Mouse (Mus musculus): ENCODE measurements around the gene Raver2.

Gene Raver2

DNA sequence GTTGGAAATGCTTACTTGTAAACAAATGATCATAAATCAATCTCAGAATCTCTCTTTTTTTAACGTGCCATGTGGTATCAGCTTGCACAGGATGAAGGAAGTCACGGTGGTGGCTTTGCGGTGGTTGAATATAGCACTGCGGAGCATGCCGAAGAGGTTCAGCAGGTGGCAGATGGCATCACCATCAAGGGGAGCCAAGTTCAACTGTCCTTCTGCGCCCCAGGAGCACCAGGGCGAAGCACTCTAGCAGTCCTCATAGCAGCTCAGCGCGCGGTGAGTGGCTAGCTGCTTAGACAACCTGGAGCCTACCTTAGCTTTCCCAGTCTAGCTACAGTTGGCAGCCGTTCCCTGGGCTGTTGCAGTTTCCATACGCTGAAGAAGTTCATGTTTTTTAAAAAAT, 38.3 kb downstream of the Raver2 start:
- in situ Hi-C loops (cut with MseI, MboI): no loop called here

DNA sequence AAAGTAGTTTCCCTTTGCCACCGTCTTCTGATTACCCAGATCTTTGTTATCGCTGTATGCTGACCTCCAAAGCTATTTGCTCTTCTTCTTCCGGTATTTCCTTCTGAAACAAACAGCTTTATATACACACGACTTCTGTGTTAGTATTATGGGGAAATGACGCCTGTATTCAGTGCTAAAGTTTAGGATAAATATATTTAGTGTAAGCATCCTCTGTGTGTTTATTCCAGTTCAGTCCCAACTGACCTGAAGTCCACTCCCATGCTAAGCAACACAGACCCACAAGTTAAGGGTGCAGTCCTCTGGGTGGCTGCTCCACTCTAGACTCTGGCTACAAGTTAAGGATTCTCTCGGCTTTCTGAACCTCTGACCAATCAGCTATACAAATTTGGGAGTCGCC, 52.2 kb downstream of the Raver2 start:
- in situ Hi-C loops (cut with MseI, MboI): no loop called here

DNA sequence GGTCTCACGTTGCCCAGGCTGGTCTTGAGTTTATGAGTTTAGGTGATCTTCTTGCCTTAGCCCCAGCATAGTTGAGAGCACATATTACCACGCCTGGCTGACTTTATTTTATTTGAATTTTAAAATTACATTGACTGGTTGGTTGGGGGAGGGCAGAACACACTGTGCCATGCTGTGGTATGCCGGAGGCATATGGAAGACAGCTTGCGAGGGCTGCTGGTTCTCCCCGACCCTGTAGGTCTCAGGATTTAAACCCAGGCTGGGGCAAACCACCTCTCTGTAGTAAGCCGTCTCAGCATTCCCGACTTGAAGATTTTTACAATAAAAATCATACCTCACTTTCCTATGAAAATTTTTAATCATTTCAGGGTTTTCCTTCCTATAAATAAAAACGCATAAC, 66.2 kb downstream of the Raver2 start:
- in situ Hi-C loops (cut with MseI, MboI): loop anchor here (10.0 to 25.0 kb wide), 2 partner anchors 548 to 550 kb away; no protein-coding TSS in a partner anchor

DNA sequence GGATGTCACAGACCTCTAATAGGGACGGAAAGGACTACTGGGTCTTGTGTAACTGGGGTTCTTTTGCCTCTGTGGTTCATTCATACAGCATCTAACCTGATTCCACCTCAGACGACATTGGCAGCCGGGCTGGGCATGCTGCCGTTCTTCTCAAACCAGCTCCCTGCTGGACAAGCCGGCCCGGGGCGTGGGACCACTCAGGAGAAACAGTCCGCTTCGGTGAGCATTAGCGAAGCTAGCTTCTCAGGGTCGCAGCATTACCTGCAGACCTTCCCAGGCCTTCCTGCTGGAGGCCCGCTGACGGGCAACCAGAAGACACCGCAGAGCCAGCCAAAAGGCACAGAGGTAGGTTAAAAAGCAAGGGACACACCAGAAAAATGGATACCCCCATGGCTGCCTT, 67.1 kb downstream of the Raver2 start:
- in situ Hi-C loops (cut with MseI, MboI): loop anchor here (10.0 to 25.0 kb wide), 2 partner anchors 549 to 551 kb away; no protein-coding TSS in a partner anchor

DNA sequence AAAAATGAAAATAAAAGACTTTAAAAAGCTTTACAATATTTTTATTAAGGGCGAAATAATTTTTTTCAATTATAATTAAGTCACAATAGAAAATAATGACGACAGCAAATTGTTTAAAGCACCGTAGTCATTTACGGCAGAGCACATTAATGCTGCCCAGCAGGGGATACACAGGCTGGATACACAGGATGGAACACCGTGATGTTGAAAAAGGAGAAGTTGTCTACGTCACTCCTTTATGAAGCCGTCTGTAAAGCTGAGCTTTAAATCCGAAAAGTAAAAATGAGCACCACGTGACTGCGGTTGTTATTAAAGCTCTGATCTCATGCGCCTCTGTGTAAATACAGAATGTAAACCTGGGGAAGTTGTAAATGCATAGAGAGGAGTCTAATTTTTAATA, 69.2 kb downstream of the Raver2 start:
- in situ Hi-C loops (cut with MseI, MboI): loop anchor here (10.0 to 25.0 kb wide), 2 partner anchors 551 to 553 kb away; no protein-coding TSS in a partner anchor

DNA sequence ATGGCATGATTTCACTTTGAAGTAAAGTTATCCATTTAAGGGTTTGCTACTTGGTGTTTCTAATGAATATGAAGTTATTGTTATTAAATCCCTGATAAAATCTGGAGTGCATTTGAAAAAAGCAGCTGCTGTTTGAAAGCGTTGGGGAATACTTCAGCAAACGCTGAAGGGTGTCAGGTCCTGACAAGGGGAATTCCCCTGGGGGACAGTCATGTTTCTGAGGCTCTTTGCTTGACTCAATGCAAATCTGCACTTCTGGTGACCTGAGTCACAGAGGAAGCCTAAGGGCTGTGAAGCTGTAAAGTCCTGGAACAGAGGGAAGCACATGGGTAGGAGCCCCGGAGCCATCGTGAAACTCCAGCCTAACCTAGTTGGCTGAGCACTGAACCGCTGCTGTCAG, 73.0 kb downstream of the Raver2 start:
- in situ Hi-C loops (cut with MseI, MboI): loop anchor here in 1 of 2 experiments (25.0 kb wide), 1 partner anchor 554 kb away; no protein-coding TSS in a partner anchor

DNA sequence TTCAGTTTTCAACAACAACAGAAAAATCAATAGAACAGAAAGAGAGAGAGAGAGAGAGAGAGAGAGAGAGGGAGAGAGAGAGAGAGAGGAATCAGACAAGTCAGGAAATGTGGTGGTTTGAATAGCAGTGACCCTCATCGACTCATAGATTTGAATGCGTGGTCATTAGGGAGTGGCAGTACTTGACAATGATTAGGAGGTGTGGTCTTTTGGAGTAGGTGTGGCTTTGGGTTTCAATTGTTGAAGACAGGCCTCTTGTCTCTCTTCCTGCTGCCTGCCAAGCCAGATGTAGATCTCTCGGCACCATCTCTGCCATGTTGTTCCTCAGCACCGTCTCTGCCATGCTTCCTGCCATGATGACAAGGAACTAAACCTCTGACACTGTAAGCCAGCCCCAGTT, 75.1 kb downstream of the Raver2 start:
- in situ Hi-C loops (cut with MseI, MboI): loop anchor here in 1 of 2 experiments (25.0 kb wide), 1 partner anchor 557 kb away; no protein-coding TSS in a partner anchor

DNA sequence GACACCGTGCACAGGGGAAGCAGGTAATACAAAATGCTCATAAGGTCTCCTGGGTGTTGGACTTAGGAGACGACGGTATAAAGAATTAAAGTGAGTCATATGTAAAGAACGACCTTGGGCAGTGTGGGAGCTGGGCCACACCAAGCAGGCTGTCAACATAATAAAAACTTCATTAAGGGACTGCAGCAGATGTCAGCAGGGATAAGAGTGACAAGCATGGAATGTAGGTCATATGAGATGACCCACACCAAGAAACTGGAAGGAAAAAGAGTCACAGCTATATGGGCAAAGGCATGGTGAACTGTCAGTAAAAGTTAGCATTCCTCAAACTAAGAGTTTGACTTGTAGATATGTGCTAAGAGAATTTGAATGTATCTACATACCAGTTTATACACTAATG, 75.6 kb downstream of the Raver2 start:
- in situ Hi-C loops (cut with MseI, MboI): loop anchor here in 1 of 2 experiments (25.0 kb wide), 1 partner anchor 557 kb away; no protein-coding TSS in a partner anchor

DNA sequence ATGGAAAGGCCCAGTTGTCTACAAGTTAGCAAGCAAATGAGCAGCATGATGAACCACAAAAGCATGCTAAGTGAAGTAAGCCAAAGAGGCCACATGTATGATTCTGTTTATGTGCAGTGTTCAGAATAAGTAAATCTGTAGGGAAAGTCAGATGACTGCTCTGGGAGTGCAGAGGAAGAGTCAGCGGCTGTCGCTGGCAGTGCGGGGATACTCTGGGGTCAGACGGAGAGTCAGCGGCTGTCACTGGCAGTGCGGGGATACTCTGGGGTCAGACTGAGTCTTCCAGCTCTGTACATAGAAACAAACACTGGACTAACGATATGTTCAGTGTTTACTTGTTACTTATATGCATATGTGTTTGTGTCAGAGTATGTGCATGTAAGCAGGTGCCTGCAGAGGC, 76.0 kb downstream of the Raver2 start:
- in situ Hi-C loops (cut with MseI, MboI): loop anchor here (5.0 to 25.0 kb wide), 3 partner anchors 142 to 557 kb away; no protein-coding TSS in a partner anchor

DNA sequence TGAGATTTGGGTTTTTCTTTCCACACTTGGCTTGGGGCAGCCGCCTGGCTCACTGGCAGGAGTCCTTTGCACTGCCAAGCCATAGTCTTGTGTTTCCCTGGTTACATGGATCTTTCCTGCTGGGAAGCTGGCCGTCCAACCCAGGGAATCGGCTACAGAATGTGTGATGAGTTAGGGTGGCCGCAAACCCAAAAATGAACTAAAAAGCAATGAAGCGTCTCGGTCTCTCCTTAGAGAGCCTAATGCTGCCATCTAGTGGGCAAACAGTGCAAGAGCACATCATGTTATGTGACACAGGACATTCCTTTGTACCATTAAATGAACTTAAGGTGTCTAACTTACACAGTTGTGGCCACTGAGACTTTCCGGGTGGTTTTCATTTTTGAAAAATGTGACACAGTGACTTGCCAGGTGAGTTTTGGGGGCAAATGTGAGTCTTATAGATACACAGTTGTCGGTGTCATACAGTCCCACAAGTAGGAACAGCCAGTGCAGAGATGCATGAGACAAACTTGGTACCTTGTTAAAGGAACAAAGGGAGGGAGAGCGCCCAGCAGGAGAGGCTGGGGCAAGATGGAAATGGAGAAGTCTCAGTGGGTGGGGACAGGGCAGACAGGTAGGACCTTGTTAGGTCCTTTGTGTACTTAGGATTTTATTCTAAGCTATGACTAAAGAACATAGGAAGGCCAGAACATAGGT, 77.4 kb downstream of the Raver2 start:
- in situ Hi-C loops (cut with MseI, MboI): loop anchor here (5.0 to 25.0 kb wide), 3 partner anchors 144 to 559 kb away; no protein-coding TSS in a partner anchor

DNA sequence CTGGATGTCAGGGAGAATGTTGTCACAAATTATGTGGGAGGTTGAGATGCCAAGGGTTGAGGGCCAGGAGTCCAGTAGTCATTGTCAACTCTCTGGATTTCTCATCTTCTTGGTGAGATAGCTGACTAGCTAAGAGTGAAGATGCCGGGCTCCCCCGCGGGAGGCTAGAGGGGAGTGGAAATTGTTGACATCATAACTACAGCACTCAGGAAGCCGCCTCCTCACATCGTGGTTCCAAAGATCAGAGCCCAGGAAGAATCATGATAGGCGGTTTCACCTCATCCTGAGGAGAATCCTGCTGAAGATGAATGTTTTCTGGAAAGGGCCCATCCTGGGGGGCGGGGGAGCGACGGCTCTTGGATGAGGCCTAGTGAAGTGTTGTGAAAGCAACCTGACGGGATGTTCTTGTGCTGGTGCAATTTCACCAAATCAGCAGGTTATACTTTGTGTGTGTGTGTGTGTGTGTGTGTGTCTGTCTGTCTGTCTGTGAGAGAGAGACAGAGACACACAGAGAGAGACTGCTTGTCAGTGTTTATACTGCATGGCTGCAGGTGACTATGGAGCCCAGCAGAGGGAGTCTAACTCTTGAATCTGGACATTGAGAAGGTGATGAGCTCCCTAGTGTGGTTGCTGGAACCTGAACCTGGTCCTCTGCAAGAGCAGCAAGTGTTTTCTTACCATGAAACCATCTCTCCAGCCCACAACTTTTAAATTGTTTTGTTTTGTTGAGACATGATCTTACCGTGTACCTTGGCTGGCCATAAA, 78.3 kb downstream of the Raver2 start:
- in situ Hi-C loops (cut with MseI, MboI): loop anchor here (5.0 to 25.0 kb wide), 3 partner anchors 145 to 560 kb away; no protein-coding TSS in a partner anchor

DNA sequence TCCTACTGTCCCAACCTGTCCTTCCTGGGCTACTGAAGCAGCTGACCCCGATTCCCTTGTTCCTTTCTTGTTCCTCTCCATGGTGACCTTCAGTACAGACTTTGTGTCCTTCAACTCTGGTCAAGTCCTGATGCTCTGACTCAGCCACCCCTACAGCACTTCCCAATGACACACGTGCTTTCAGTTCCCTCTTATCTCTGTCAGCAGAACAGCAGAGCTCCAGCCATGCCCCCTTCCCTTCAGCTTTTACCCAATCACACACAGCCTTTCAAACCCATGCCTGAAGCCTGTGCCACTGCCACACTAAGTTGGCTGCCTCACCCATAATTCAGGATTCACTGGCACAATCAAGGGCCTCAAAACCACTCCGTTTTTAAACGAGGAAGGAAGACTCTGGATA, 86.8 kb downstream of the Raver2 start:
- in situ Hi-C loops (cut with MseI, MboI): no loop called here

DNA sequence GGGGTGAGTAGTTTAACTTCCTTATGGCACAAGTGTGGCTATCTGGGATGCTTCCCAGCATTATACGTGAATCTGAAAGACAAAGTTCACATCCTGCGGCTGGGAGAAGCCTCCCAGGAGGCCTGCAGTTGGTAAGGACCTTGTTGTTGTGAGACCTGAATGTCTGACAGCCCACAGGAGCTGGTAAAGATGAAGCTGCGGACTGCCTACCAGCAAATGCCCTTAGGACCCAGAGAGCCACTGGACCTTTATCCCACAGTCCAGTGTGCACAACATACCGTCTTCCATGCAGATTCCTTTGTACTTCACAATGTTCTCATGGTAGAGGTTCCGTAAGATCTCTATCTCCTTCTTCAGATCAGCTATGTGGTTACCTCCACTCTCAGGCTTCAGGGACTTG, 88.7 kb downstream of the Raver2 start:
- in situ Hi-C loops (cut with MseI, MboI): no loop called here

DNA sequence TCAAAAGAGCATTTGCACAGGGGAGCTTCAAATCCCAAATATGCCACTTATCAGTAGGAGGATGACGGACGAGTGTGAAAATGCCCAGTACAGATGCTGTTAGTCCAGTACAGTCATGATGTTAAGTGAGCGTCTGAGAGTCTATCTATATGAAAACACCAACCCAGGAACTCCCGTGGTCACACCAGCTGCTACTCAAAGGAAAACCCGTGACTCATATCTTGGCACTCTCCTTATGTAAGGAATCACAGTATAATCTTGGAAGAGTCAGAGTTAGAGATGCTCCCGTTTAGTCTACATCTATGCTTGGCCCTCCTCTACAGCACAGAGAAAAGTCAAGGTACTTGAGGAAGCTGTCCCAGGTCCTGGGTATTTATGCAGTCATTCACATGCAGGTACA, 89.5 kb downstream of the Raver2 start:
- in situ Hi-C loops (cut with MseI, MboI): no loop called here

DNA sequence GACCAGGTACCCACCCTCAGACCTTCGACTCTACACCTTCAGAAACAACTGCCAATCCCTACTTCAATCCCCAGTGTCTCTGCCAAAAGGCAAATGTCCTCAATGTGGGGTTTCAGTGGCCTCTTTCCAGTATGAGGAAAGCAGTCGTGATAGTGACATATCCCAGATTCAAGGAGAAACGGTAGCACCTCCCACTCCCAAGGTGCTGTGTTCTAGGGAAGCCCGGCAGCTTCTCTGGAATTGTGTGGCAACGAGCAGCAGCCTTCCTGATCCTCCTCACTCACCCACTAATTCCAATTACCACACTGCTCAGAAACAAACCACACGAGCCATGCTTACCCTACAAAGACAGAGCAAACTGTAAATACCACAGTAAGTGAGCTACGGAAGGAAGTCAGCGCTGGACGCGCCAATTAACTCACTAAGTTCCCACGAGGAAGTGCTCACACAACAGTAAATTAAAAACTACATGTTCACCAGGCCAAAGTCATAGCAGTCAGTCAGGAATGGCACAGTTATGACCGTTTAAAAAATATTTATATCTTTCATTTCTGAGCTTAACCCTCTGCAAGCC, 90.5 kb downstream of the Raver2 start:
- in situ Hi-C loops (cut with MseI, MboI): no loop called here

DNA sequence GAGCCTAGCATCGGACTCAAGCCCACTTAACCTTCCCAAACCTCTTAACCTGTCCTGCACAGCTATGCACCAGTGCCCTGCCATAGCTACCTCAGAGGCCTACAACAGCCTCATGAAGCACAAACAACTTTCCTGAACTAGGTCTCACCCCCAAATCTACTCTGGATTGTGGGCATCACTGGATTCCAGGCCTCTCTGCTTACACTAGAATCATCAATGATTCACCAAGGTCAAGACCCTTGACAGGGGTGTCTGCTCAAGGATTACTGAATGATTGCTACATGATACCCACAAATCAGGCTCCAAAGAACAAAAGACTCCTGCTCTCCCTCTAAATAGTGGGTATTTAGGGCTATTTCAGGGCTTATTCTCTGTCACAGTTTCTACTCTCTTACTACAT, 92.0 kb downstream of the Raver2 start:
- in situ Hi-C loops (cut with MseI, MboI): loop anchor here in 1 of 2 experiments (10.0 kb wide), 1 partner anchor 164 kb away; no protein-coding TSS in a partner anchor

DNA sequence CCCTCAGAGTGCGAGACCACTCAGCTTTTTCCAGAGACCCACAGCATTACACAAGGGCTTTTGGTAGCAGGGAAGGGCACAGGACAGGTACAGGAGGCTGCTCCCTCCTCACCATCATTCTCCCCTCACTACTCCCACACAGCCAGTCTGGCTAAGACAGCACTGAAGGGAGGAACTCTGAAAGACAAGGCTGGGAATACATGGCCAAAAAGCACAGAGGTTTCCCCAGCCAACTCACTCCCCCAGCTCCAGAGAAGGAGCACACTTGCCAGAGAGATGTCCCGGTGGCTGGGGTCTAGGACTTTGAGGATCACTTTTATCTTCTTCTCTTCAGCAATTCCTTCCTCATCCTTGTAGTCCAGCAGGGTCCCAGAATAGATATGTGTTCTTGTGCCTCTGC, 95.4 kb downstream of the Raver2 start:
- in situ Hi-C loops (cut with MseI, MboI): loop anchor here in 1 of 2 experiments (10.0 kb wide), 1 partner anchor 161 kb away; no protein-coding TSS in a partner anchor

DNA sequence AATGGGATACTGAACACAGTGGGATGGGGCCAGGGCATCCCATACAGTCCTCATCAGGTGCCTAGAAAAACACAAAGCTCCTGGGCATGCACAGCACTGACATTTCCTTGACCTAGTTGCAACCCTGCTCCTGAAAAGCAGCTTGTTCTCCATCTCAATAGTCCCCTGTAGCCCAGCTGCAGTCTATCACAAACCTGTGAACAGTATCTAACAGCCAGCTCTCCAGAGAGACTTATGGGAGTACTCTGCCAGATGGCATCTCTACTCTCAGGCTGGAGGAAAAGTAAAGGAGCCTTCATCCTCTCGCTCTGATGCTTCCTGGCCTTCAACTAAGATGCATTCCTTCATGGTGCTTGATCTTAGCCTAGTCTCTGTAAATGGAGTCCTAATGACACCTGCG, 95.9 kb downstream of the Raver2 start:
- in situ Hi-C loops (cut with MseI, MboI): loop anchor here in 1 of 2 experiments (10.0 kb wide), 1 partner anchor 160 kb away; no protein-coding TSS in a partner anchor

DNA sequence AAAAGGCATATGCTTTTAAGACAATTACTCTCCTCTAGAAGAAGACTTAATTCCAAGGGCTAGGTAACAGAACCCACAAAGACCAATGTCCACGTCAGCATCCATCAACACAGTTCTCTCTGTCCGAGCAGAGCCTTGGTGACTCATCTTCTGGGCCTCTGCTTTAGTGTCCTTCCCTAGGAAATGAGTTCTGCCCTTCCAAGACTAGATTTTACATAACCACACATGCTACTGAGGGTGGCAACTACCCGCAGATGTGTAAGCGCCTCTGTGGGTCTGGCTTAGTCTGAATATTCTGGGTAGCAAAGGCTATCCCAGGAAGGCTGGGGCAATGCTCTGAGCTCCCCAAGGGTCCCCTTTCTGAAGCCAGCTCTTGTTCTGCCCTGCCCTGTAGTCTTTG, 97.0 kb downstream of the Raver2 start:
- in situ Hi-C loops (cut with MseI, MboI): loop anchor here in 1 of 2 experiments (10.0 kb wide), 1 partner anchor 159 kb away; no protein-coding TSS in a partner anchor

DNA sequence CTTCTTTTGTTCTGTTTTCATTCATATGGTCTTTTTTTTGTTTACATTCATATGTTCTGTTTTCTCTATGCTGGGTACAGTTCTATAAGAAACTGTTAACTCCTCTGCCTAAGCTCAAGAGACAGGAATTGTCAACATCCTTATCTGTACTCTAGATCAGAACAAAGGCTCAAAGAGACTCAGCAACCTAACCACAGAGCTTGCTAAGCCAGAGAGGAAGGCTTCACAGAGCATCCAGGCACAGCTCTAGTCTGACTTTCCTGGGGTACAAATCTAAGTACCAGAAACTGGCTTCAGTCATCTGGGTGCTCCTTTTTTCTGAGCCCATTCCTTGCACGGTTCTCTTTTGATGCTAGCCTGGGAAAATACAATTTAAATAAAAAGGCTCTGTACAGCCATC, 99.0 kb downstream of the Raver2 start:
- in situ Hi-C loops (cut with MseI, MboI): loop anchor here in 1 of 2 experiments (10.0 kb wide), 1 partner anchor 157 kb away; no protein-coding TSS in a partner anchor

DNA sequence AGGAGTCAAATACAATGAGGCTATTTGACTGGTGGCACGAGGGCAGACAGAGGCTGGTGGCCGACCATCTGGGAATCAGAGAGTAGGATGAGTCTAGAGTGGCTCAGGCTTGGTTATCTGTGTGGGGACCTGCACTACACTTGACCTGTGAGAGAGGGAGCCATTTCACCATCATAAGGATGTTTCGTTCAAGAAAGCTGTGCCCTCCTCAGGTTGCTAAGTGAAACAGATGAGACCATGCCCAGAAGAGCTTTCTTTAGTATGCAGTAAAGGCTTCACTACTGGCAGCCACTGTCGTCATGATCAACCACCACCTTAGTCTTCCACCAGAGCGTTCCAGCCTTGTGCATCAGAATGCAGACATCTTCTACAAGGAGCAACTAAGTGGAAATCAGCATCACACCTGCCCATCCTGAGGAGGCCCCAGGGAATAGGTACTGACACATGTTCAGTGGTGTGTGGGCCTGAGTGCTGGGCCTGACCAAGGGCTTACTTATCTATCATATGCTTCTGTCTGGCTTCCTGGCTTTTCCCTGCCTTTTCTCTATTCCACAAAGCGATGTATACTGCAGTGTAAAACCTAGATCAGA, 99.5 kb downstream of the Raver2 start:
- in situ Hi-C loops (cut with MseI, MboI): loop anchor here in 1 of 2 experiments (10.0 kb wide), 1 partner anchor 157 kb away; no protein-coding TSS in a partner anchor
